Mouse (Mus musculus): Measurements from ENCODE around the gene Fhit.

The Fhit gene

GRCm38 (mm10) chr14:9651417-9651816 lies 1510.4 kb downstream of the Fhit start:
- peak; percentile 16 to 24 for DNase-seq

- DNase-seq, result no peak
Observed at GRCm38 (mm10) chr14:9648416-9648815, 1513.4 kb downstream of the Fhit start.

GRCm38 (mm10) chr14:9646233-9646632 lies 1515.6 kb downstream of the Fhit start:
- DNase-seq, result no peak

GRCm38 (mm10) chr14:9644216-9645166 lies 1517.3 kb downstream of the Fhit start:
- DNase-seq, result no peak

- DNase-seq, result no peak
Observed at GRCm38 (mm10) chr14:9643700-9644099, 1518.1 kb downstream of the Fhit start.

GRCm38 (mm10) chr14:9642628-9643027 lies 1519.2 kb downstream of the Fhit start:
- no peak for DNase-seq

GRCm38 (mm10) chr14:9642068-9642467 lies 1519.8 kb downstream of the Fhit start:
- DNase-seq, result no peak

- no peak for DNase-seq
Observed at GRCm38 (mm10) chr14:9634247-9634991, 1527.4 kb downstream of the Fhit start.

- no peak for DNase-seq
Observed at GRCm38 (mm10) chr14:9632537-9632936, 1529.3 kb downstream of the Fhit start.

GRCm38 (mm10) chr14:9623219-9624043 lies 1538.4 kb downstream of the Fhit start:
- no peak for DNase-seq

GRCm38 (mm10) chr14:9620902-9621540 lies 1540.8 kb downstream of the Fhit start:
- DNase-seq, result no peak

GRCm38 (mm10) chr14:9619840-9620239 lies 1542.0 kb downstream of the Fhit start:
- DNase-seq, result no peak

- DNase-seq, result no peak
Observed at GRCm38 (mm10) chr14:9613126-9613525, 1548.7 kb downstream of the Fhit start.

GRCm38 (mm10) chr14:9609120-9609519 lies 1552.7 kb downstream of the Fhit start:
- no peak for DNase-seq

- DNase-seq, result no peak
Observed at GRCm38 (mm10) chr14:9606584-9607377, 1555.1 kb downstream of the Fhit start.

GRCm38 (mm10) chr14:9600271-9600670 lies 1561.6 kb downstream of the Fhit start:
- DNase-seq, result no peak

GRCm38 (mm10) chr14:9597460-9597977 lies 1564.3 kb downstream of the Fhit start:
- no peak for DNase-seq

- DNase-seq, result no peak
Observed at GRCm38 (mm10) chr14:9589121-9589520, 1572.7 kb downstream of the Fhit start.

- no peak for DNase-seq
Observed at GRCm38 (mm10) chr14:9587900-9588299, 1573.9 kb downstream of the Fhit start.

GRCm38 (mm10) chr14:9583227-9584155 lies 1578.3 kb downstream of the Fhit start:
- no peak for DNase-seq
